Mouse (Mus musculus): ENCODE results near the gene Nrxn2. TPM values are rescaled to one million over a fixed set of nuclear protein-coding genes. Genes with fewer than 3 reads are reported as not detected.

Nrxn2 gene
- polyA plus RNA-seq, 1 experiment from 2014 or later = 0.66 TPM

DNA sequence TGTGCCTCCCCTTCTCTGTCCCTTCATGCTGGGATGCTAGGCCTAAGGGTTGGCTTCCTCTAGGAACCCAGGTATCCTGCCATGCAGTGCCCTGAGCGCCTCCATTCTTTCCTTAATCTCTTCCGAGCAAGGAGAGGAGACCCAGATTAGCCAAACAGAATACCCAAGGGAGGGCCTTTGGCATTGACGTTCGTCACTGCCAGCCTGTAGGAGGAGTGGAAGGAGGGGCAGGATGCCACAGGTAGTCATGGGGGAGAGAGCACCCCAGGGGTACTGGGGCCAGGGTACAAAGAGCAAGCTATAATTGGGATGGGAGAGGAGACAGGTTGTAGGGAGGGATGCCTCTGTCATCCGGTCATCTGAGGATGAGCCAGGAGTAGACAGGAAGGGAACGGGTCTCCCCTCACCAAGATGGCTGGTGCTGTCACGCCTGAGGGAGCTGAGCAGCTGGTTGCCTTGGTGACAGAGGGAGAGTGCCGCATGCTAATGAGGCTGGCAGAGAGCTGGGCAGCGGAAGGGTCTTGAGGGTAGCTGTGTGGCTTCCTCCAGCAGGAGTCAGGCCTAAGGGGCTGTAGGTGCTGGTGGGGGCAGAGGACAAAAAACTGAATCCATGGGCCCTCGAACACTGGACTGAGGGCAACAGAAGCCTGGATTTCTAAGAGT lies 27.4 kb downstream of the Nrxn2 start:
- no peaks in the 10 kb centered on the region for H3K9me3 ChIP-seq (ENCODE audit: control insufficient read depth, low read length)
- H3K27me3 ChIP-seq (ENCODE audit: control insufficient read depth, insufficient read depth, low read length) = peaks cover 57% of the 10 kb centered on the region
- no peak overlapping the region for H3K4me3 ChIP-seq (ENCODE audit: control insufficient read depth in 1 of 2, insufficient read depth in 1 of 2, low read depth in 1 of 2, low read length in 2 of 2)

DNA sequence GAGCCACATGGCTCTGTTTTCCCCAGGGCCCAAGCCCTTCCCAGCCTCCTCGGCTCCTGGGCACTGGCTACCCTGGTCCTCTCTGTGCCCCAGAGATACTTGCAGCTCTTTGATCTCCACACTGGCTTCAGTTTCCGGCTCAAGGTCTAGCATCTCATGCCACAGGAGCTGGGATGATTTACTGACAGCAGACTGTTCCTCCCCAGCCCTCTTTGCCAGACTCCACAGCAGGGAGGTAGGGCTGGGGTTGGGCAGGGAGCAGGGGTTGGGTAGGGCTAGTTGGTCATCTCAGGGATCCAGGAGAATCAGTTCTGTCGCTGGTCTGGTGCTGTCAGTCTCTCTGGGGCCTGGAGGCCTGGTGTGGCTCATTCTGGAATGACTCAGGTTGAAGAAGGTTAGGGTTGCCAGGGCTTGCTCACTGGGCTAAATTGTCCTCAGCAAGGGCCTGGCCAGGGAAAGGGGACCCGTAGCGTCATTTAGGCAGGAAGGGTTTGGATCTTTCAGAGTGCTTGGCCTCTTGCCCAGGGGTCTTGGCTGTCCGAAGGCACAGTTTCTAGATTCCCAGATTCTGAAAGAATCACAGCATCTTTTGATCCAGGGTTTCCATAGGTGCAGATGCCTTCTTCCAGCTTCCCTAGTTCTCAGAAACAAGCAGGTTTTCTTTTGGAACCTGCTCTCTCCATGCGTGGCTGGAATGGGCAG lies 28.4 kb downstream of the Nrxn2 start:
- Histone ChIP-seq H3K4me3 (ENCODE audit: control insufficient read depth in 1 of 2, insufficient read depth in 1 of 2, low read depth in 1 of 2, low read length in 2 of 2) (no peak overlapping the region), H3K9me3 (ENCODE audit: control insufficient read depth, low read length) (no peaks in the 10 kb centered on the region), H3K36me3 (ENCODE audit: control insufficient read depth, insufficient read depth, low read length) (no peaks in the 10 kb centered on the region), H3K4me1 (ENCODE audit: control insufficient read depth in 2 of 2, insufficient read depth in 2 of 2, low read length in 2 of 2) (peaks cover 4 to 8% of the 10 kb centered on the region in 2 experiments; a peak in 2 of 4 replicates), H3K27me3 (ENCODE audit: control insufficient read depth, insufficient read depth, low read length) (peaks cover 57% of the 10 kb centered on the region), H3K4me2 (ENCODE audit: low read length) (no peak overlapping the region), H3K9ac (ENCODE audit: low read length) (no peak overlapping the region), H3K27ac (replicated peaks in 1 of 2; ENCODE audit: control insufficient read depth in 1 of 2, insufficient read depth in 1 of 2, low read depth in 2 of 2, low read length in 2 of 2) (no peak overlapping the region)
- 45% methylated on average over 7 of the region's 7 CpGs for WGBS
- no peak for ATAC-seq (ENCODE audit: insufficient number of reproducible peaks, insufficient read depth, low FRiP score, low read depth)

More for the DNA sequence above, 27.4 kb downstream of the Nrxn2 start:
- H3K36me3 ChIP-seq (ENCODE audit: control insufficient read depth, insufficient read depth, low read length) = no peaks in the 10 kb centered on the region
- peaks cover 4 to 8% of the 10 kb centered on the region in 2 experiments; a peak in 2 of 4 replicates for H3K4me1 ChIP-seq (ENCODE audit: control insufficient read depth in 2 of 2, insufficient read depth in 2 of 2, low read length in 2 of 2)
- H3K27ac ChIP-seq (replicated peaks in 1 of 2; ENCODE audit: control insufficient read depth in 1 of 2, insufficient read depth in 1 of 2, low read depth in 2 of 2, low read length in 2 of 2) = no peak overlapping the region
- no peak for ATAC-seq (ENCODE audit: insufficient number of reproducible peaks, insufficient read depth, low FRiP score, low read depth)
- no peak overlapping the region for H3K9ac ChIP-seq (ENCODE audit: low read length)
- 41% methylated on average over 10 of the region's 10 CpGs for WGBS
- no peak overlapping the region for H3K4me2 ChIP-seq (ENCODE audit: low read length)

DNA sequence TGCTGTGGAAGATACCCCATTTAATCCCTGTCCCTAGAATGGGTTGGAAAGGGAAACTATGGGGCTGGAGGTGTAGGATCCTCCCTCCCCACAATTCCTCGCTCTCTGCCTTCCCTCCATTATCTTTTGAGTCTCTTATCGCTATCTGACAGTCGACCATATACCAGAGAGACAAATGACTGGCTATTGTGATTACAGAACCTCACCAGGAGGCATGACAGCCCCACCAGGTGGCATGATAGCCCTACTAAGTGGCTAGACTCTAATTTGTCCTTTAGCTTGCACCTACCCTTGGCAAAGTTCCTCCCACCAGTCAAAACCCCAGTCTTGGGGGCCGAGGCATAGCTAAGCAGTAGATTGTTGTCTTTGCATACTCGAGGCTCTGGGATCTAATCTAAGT lies 30.2 kb downstream of the Nrxn2 start:
- peaks cover 48% of the 10 kb centered on the region for H3K27me3 ChIP-seq (ENCODE audit: control insufficient read depth, insufficient read depth, low read length)

DNA sequence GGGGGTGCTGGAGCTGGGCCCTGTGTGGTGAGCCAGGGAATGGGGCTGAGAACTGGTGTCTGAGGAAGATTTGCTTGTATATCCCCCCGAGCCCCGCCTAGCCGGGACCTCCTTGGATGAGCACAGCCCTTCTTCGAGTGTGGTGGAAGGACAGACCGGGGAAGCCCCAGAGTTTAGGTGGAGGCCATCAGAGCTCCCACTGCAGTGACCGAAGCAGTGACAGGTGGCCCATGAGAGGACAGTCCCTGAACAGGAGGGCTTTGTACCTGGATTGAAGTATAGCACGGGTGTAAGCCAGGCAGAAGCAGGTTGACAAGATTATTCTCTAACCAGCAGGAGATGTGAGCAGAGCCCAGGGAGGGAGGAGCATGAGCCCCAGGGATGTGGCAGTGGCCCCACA lies 31.3 kb downstream of the Nrxn2 start:
- ATAC-seq (ENCODE audit: insufficient number of reproducible peaks, insufficient read depth, low FRiP score, low read depth) = no peak
- H3K36me3 ChIP-seq (ENCODE audit: control insufficient read depth, insufficient read depth, low read length) = no peaks in the 10 kb centered on the region
- H3K27me3 ChIP-seq (ENCODE audit: control insufficient read depth, insufficient read depth, low read length) = peaks cover 42% of the 10 kb centered on the region
- H3K27ac ChIP-seq (replicated peaks in 1 of 2; ENCODE audit: control insufficient read depth in 1 of 2, insufficient read depth in 1 of 2, low read depth in 2 of 2, low read length in 2 of 2) = no peak overlapping the region
- WGBS = 59% methylated on average over 7 of the region's 7 CpGs
- no peak overlapping the region for H3K4me3 ChIP-seq (ENCODE audit: control insufficient read depth in 1 of 2, insufficient read depth in 1 of 2, low read depth in 1 of 2, low read length in 2 of 2)
- peaks cover 4 to 8% of the 10 kb centered on the region in 2 experiments; a peak in 2 of 4 replicates for H3K4me1 ChIP-seq (ENCODE audit: control insufficient read depth in 2 of 2, insufficient read depth in 2 of 2, low read length in 2 of 2)
- no peak overlapping the region for H3K4me2 ChIP-seq (ENCODE audit: low read length)
- H3K9me3 ChIP-seq (ENCODE audit: control insufficient read depth, low read length) = no peaks in the 10 kb centered on the region
- H3K9ac ChIP-seq (ENCODE audit: low read length) = no peak overlapping the region

More for the DNA sequence above, 30.2 kb downstream of the Nrxn2 start:
- ATAC-seq (ENCODE audit: insufficient number of reproducible peaks, insufficient read depth, low FRiP score, low read depth) = no peak
- Histone ChIP-seq H3K36me3 (ENCODE audit: control insufficient read depth, insufficient read depth, low read length) (no peaks in the 10 kb centered on the region), H3K27ac (replicated peaks in 1 of 2; ENCODE audit: control insufficient read depth in 1 of 2, insufficient read depth in 1 of 2, low read depth in 2 of 2, low read length in 2 of 2) (no peak overlapping the region), H3K9me3 (ENCODE audit: control insufficient read depth, low read length) (no peaks in the 10 kb centered on the region), H3K4me3 (ENCODE audit: control insufficient read depth in 1 of 2, insufficient read depth in 1 of 2, low read depth in 1 of 2, low read length in 2 of 2) (no peak overlapping the region), H3K4me2 (ENCODE audit: low read length) (peak overlapping the region; percentile 49), H3K4me1 (ENCODE audit: control insufficient read depth in 2 of 2, insufficient read depth in 2 of 2, low read length in 2 of 2) (peaks cover 4 to 8% of the 10 kb centered on the region in 2 experiments; a peak in 2 of 4 replicates), H3K9ac (ENCODE audit: low read length) (no peak overlapping the region)
- WGBS = 10% methylated on average over 5 of the region's 5 CpGs

DNA sequence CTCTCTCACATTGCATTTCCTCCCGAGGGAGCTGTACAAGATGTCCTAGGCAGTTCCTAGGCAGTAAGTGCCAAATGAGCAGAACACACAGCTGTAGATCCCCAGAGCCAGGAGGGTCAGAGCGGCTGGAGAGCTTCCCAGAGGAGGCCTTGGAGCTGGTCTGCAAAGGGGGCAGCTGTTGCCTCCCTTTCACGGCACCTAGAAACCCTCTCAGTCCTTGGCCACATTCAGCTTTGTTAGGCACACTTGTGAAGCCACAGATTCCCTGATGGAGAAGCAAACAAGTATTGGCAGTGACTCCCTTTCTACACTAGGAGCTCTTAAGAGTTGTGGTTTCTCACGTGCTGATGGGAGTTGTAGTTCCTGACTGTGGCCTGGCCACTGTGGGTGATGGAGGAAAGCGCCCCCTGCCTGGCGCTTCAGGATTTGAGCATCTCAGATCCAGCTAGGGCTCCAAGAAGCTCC lies 33.5 kb downstream of the Nrxn2 start:
- no peak overlapping the region for H3K27ac ChIP-seq (replicated peaks in 1 of 2; ENCODE audit: control insufficient read depth in 1 of 2, insufficient read depth in 1 of 2, low read depth in 2 of 2, low read length in 2 of 2)
- WGBS = 21% methylated on average over 6 of the region's 6 CpGs
- peaks cover 31% of the 10 kb centered on the region for H3K27me3 ChIP-seq (ENCODE audit: control insufficient read depth, insufficient read depth, low read length)
- H3K4me1 ChIP-seq (ENCODE audit: control insufficient read depth in 2 of 2, insufficient read depth in 2 of 2, low read length in 2 of 2) = peaks cover 4 to 8% of the 10 kb centered on the region in 2 experiments; a peak in 2 of 4 replicates
- ATAC-seq (ENCODE audit: insufficient number of reproducible peaks, insufficient read depth, low FRiP score, low read depth) = peak; percentile 32; the same call in 1 of the 2 replicates
- H3K4me2 ChIP-seq (ENCODE audit: low read length) = no peak overlapping the region
- no peaks in the 10 kb centered on the region for H3K36me3 ChIP-seq (ENCODE audit: control insufficient read depth, insufficient read depth, low read length)
- no peak overlapping the region for H3K4me3 ChIP-seq (ENCODE audit: control insufficient read depth in 1 of 2, insufficient read depth in 1 of 2, low read depth in 1 of 2, low read length in 2 of 2)
- no peaks in the 10 kb centered on the region for H3K9me3 ChIP-seq (ENCODE audit: control insufficient read depth, low read length)
- no peak overlapping the region for H3K9ac ChIP-seq (ENCODE audit: low read length)

DNA sequence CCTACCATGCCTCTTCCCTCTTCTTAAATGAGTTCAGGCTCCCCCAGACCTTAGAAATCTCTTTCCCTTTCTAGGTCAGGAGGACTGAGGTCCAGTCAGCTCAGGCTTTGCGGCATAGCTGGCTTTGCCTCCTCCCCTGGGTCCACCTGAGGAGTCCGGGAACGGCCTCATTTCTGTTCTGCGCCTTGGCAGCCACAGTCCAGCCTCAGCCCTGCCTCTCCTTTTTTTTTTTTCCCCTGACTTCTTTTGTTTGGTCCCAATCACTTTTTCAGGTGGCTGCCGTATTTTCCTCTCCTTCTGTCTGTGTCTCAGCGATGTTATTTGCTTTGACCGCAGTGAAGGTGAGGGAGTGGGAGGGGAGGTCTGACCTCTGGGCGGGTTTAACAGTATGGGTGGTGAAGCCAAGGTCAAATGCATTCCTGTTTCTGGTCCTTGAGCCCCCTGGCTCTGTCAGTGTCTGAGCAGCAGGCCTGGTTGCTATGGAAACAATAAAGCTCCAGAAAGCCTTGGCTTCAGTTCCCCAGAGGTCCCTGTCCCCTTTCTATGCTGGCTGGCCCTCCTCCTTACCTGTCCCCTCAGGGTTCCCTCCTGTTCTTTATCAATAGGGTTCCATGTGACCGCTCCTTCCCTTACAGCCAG lies 34.3 kb downstream of the Nrxn2 start:
- H3K4me3 ChIP-seq (ENCODE audit: control insufficient read depth in 1 of 2, insufficient read depth in 1 of 2, low read depth in 1 of 2, low read length in 2 of 2) = no peak overlapping the region
- no peaks in the 10 kb centered on the region for H3K36me3 ChIP-seq (ENCODE audit: control insufficient read depth, insufficient read depth, low read length)
- no peak overlapping the region for H3K4me2 ChIP-seq (ENCODE audit: low read length)
- peaks cover 27% of the 10 kb centered on the region for H3K27me3 ChIP-seq (ENCODE audit: control insufficient read depth, insufficient read depth, low read length)
- 62% methylated on average over 9 of the region's 9 CpGs for WGBS
- no peak overlapping the region for H3K27ac ChIP-seq (replicated peaks in 1 of 2; ENCODE audit: control insufficient read depth in 1 of 2, insufficient read depth in 1 of 2, low read depth in 2 of 2, low read length in 2 of 2)
- ATAC-seq (ENCODE audit: insufficient number of reproducible peaks, insufficient read depth, low FRiP score, low read depth) = no peak
- H3K4me1 ChIP-seq (ENCODE audit: control insufficient read depth in 2 of 2, insufficient read depth in 2 of 2, low read length in 2 of 2) = peaks cover 4 to 8% of the 10 kb centered on the region in 2 experiments; a peak in 2 of 4 replicates
- H3K9me3 ChIP-seq (ENCODE audit: control insufficient read depth, low read length) = no peaks in the 10 kb centered on the region
- H3K9ac ChIP-seq (ENCODE audit: low read length) = no peak overlapping the region

DNA sequence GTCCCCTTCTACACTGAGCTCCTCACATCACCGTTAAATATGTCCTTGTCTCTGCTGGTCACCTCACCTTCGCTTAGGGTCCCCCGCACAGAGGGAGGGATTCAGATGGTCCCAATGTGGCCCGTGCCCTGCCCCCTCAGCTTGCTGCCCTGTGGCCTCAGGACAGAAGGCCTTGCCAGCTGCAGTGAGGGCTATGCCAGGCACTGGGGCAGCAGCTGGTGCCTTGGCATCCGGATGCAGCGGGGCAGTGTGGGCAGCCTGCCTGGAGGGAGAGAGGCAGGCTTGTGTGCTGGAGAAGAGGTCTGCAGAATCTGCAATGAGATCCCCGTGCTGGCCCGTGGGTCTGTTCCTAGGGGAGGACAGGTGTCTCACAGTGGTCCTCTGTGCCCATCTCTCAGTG lies 34.8 kb downstream of the Nrxn2 start:
- WGBS = 87% methylated on average over 8 of the region's 8 CpGs
- H3K4me1 ChIP-seq (ENCODE audit: control insufficient read depth in 2 of 2, insufficient read depth in 2 of 2, low read length in 2 of 2) = peaks cover 2 to 5% of the 10 kb centered on the region in 2 experiments; a peak in 1 of 4 replicates
- H3K27me3 ChIP-seq (ENCODE audit: control insufficient read depth, insufficient read depth, low read length) = peaks cover 26% of the 10 kb centered on the region
- no peaks in the 10 kb centered on the region for H3K36me3 ChIP-seq (ENCODE audit: control insufficient read depth, insufficient read depth, low read length)
- no peak overlapping the region for H3K9ac ChIP-seq (ENCODE audit: low read length)
- no peak for ATAC-seq (ENCODE audit: insufficient number of reproducible peaks, insufficient read depth, low FRiP score, low read depth)
- no peak overlapping the region for H3K27ac ChIP-seq (replicated peaks in 1 of 2; ENCODE audit: control insufficient read depth in 1 of 2, insufficient read depth in 1 of 2, low read depth in 2 of 2, low read length in 2 of 2)
- no peak overlapping the region for H3K4me3 ChIP-seq (ENCODE audit: control insufficient read depth in 1 of 2, insufficient read depth in 1 of 2, low read depth in 1 of 2, low read length in 2 of 2)
- H3K4me2 ChIP-seq (ENCODE audit: low read length) = no peak overlapping the region
- no peaks in the 10 kb centered on the region for H3K9me3 ChIP-seq (ENCODE audit: control insufficient read depth, low read length)
